Mouse (Mus musculus) embryonic fibroblast, embryonic 13.5 days (primary cell): ENCODE measurements at regions not wholly inside any gene's neighbourhood (a gene's known extent, or its start where the extent isn't known, plus 50 kb on each side); places are given as distances from the start of the nearest gene placed in this dataset.

Source experiments
- CTCF ChIP-seq: IDR thresholded peaks from 2 replicates; pipeline ENCODE4 v1.5.1; 2011; ENCODE audit warnings: mild to moderate bottlenecking, control low read depth, low read length, moderate library complexity, borderline replicate concordance; ENCODE audit not compliant: insufficient read depth
- POLR2A ChIP-seq: IDR thresholded peaks from 2 replicates; pipeline ENCODE4 v1.6.1; 2011; ENCODE audit warnings: low read depth, mild to moderate bottlenecking, control low read depth, low read length, moderate library complexity

- TF ChIP-seq POLR2A (no peak), CTCF (no peak)
These were observed 111.9 kb upstream of the Id2 start for GRCm38 (mm10) chr12:25208670-25209332.
